Mouse (Mus musculus): ENCODE measurements around the gene Clec4e. TPM values are rescaled to one million over a fixed set of nuclear protein-coding genes. Genes with fewer than 3 reads are reported as not detected.

The Clec4e gene
- polyA plus RNA-seq, 1 experiment from 2014 or later: not detected

DNA sequence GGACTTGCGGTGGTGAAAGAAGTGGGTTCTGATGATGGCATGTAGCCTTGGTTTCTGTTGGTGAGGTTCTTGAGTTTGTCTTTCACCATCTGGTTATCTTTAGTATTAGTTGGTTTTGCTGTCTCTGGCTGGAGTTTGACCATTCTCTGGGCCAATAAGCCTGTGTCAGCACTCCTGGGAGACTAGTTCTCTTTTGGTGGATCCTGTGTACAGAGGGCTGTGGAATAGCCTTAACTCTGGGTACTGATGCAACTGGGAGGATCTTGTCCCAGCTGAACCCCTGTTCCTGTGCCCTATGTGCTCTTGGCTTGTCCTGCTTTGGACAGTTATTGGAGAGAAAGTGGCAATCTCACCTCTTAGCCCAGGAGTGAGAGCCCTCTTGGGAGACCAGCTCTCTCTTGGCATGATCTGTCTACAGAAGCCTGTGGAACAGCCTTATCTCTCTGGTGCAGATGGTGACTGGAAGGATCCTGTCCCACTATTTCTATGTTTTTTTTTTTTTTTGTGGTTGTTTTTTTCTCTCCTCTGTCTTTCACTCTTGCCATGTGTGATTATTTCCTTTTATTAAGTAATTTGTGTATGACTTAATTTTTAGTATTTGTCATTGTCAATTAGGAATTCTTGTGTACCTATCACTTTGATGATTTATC lies 3.2 kb upstream of the Clec4e start:
- H3K36me3 ChIP-seq (ENCODE audit: control insufficient read depth, insufficient read depth, low read length): no peaks in the 10 kb centered on the region
- ATAC-seq (ENCODE audit: low FRiP score, low TSS enrichment) (no peak), DNase-seq (ENCODE audit: low spot score) (no peak)
- H3K9me3 ChIP-seq (ENCODE audit: control insufficient read depth, low read length): no peaks in the 10 kb centered on the region
- no peak overlapping the region for H3K4me3 ChIP-seq (ENCODE audit: low read depth, low read length)
- 87% methylated on average over 1 of the region's 1 CpGs for whole genome bisulfite sequencing
- no peak overlapping the region for H3K4me2 ChIP-seq (replicated peaks; ENCODE audit: low read depth)
- no peaks in the 10 kb centered on the region for H3K27me3 ChIP-seq (ENCODE audit: control insufficient read depth, insufficient read depth, low read length)
- no peak overlapping the region for H3K9ac ChIP-seq (ENCODE audit: low read length)
- no peaks in the 10 kb centered on the region for H3K4me1 ChIP-seq (replicated peaks; ENCODE audit: control insufficient read depth, insufficient read depth)
- no peak overlapping the region for H3K27ac ChIP-seq (replicated peaks)
- TF ChIP-seq EP300 (optimal IDR thresholded peaks at IDR 0.05) (no peak), CTCF (IDR thresholded peaks at IDR 0.05; ENCODE audit: low read depth) (no peak)

DNA sequence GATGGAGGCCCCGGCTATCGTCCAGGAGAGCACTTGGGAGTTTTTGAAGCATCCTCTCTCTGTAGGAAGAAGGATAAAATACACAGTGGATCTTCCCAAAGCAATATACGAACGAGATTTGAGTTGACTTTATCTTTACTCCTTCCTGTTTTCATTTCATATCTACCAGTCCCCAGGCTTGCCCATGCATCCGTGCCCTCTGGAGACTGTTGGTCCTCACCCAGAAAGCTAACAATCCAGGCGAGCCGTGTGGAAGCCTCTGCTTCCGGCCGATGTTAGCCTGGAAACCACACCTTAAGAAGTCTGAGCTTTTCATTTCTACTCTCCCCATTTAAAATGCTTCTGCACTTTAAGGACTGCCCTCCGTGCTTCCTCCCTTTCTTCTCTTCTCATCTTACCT lies 739 bp downstream of the Clec4e start:
- no peak overlapping the region for H3K9ac ChIP-seq (ENCODE audit: low read length)
- no peak overlapping the region for H3K27ac ChIP-seq (replicated peaks)
- no peaks in the 10 kb centered on the region for H3K36me3 ChIP-seq (ENCODE audit: control insufficient read depth, insufficient read depth, low read length)
- ATAC-seq (ENCODE audit: low FRiP score, low TSS enrichment): no peak
- no peak for TF ChIP-seq EP300 (optimal IDR thresholded peaks at IDR 0.05)
- TF ChIP-seq CTCF (IDR thresholded peaks at IDR 0.05; ENCODE audit: low read depth): no peak
- no peaks in the 10 kb centered on the region for H3K9me3 ChIP-seq (ENCODE audit: control insufficient read depth, low read length)
- no peaks in the 10 kb centered on the region for H3K4me1 ChIP-seq (replicated peaks; ENCODE audit: control insufficient read depth, insufficient read depth)
- no peaks in the 10 kb centered on the region for H3K27me3 ChIP-seq (ENCODE audit: control insufficient read depth, insufficient read depth, low read length)
- DNase-seq (ENCODE audit: low spot score): no peak
- 64% methylated on average over 10 of the region's 10 CpGs for WGBS
- H3K4me3 ChIP-seq (ENCODE audit: low read depth, low read length): no peak overlapping the region
- no peak overlapping the region for H3K4me2 ChIP-seq (replicated peaks; ENCODE audit: low read depth)

DNA sequence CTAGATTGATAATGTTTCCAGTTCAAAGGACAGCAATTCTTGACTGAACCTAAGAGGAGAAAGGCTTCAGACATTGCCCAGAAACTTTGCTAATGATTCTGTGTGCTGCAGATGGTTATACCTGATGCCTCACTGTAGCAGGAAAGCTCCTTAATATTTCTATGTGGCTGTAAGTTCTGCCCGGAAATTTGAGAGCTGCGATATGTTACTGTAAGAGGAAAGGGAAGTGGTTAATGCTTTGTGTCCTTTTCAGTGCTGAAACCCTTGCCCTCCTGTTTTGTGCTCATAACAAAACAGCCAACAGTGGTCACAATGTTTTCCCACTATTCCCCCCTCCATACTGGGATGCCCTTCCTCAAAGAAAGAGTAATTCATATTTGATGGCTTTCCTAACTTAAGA lies 3.4 kb downstream of the Clec4e start:
- Histone ChIP-seq H3K4me2 (replicated peaks; ENCODE audit: low read depth) (no peak overlapping the region), H3K9ac (ENCODE audit: low read length) (no peak overlapping the region), H3K4me3 (ENCODE audit: low read depth, low read length) (no peak overlapping the region), H3K27ac (replicated peaks) (no peak overlapping the region), H3K4me1 (replicated peaks; ENCODE audit: control insufficient read depth, insufficient read depth) (no peaks in the 10 kb centered on the region), H3K36me3 (ENCODE audit: control insufficient read depth, insufficient read depth, low read length) (no peaks in the 10 kb centered on the region), H3K27me3 (ENCODE audit: control insufficient read depth, insufficient read depth, low read length) (no peaks in the 10 kb centered on the region), H3K9me3 (ENCODE audit: control insufficient read depth, low read length) (no peaks in the 10 kb centered on the region)
- no peak for TF ChIP-seq CTCF (IDR thresholded peaks at IDR 0.05; ENCODE audit: low read depth)
- TF ChIP-seq EP300 (optimal IDR thresholded peaks at IDR 0.05): no peak
- ATAC-seq (ENCODE audit: low FRiP score, low TSS enrichment): no peak
- WGBS: 78% methylated on average over 2 of the region's 2 CpGs
- no peak for DNase-seq (ENCODE audit: low spot score)

DNA sequence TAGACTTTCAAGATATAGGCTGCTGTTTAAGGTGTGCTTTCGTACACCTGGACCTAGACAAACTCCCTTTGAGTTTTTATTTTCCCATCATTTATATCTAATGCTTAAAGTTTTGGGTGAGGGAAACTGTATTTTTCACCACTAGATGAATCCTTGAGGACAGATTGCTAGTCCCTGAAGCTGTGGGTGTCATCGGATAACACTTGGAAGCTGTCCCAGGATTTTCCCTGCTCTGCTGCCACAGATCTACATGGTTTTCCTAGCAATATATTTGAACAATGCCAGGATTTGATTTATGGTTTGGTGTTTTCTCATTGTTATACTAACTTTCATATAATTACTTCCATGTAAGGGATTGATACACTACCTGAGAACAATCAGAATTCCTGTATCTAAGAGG lies 10.2 kb downstream of the Clec4e start:
- Histone ChIP-seq H3K4me2 (replicated peaks; ENCODE audit: low read depth) (no peak overlapping the region), H3K4me1 (replicated peaks; ENCODE audit: control insufficient read depth, insufficient read depth) (no peaks in the 10 kb centered on the region), H3K9me3 (ENCODE audit: control insufficient read depth, low read length) (no peaks in the 10 kb centered on the region), H3K4me3 (ENCODE audit: low read depth, low read length) (no peak overlapping the region), H3K27ac (replicated peaks) (no peak overlapping the region), H3K27me3 (ENCODE audit: control insufficient read depth, insufficient read depth, low read length) (no peaks in the 10 kb centered on the region), H3K9ac (ENCODE audit: low read length) (no peak overlapping the region), H3K36me3 (ENCODE audit: control insufficient read depth, insufficient read depth, low read length) (no peaks in the 10 kb centered on the region)
- 88% methylated on average over 2 of the region's 2 CpGs for WGBS
- ATAC-seq (ENCODE audit: low FRiP score, low TSS enrichment) (no peak), DNase-seq (ENCODE audit: low spot score) (no peak)
- no peak for TF ChIP-seq EP300 (optimal IDR thresholded peaks at IDR 0.05)
- no peak for TF ChIP-seq CTCF (IDR thresholded peaks at IDR 0.05; ENCODE audit: low read depth)

DNA sequence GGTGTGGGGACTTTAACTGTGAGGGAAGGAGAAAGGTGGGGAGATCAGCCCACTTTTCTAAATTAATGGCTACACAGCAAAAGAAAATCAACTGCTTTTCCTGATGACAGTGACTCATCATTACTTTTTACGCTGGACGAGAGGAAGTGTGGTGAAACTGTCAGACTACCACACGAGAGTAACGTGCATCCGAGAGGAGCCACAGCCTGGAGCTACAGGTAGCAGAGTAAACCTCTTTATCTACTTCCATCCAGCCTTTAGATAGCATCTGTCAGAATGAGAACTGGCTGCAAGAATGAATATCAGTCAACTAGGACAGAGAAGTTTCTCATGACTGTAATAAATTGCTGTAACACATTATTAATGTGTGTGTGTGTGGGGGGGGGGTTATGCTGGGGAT lies 22.7 kb downstream of the Clec4e start:
- 72% methylated on average over 5 of the region's 5 CpGs for WGBS
- Histone ChIP-seq H3K27me3 (ENCODE audit: control insufficient read depth, insufficient read depth, low read length) (no peaks in the 10 kb centered on the region), H3K9me3 (ENCODE audit: control insufficient read depth, low read length) (no peaks in the 10 kb centered on the region), H3K27ac (replicated peaks) (no peak overlapping the region), H3K9ac (ENCODE audit: low read length) (no peak overlapping the region), H3K4me2 (replicated peaks; ENCODE audit: low read depth) (no peak overlapping the region), H3K4me1 (replicated peaks; ENCODE audit: control insufficient read depth, insufficient read depth) (no peaks in the 10 kb centered on the region), H3K36me3 (ENCODE audit: control insufficient read depth, insufficient read depth, low read length) (no peaks in the 10 kb centered on the region), H3K4me3 (ENCODE audit: low read depth, low read length) (no peak overlapping the region)
- DNase-seq (ENCODE audit: low spot score): no peak
- TF ChIP-seq CTCF (IDR thresholded peaks at IDR 0.05; ENCODE audit: low read depth): no peak
- TF ChIP-seq EP300 (optimal IDR thresholded peaks at IDR 0.05): no peak
- ATAC-seq (ENCODE audit: low FRiP score, low TSS enrichment): no peak

DNA sequence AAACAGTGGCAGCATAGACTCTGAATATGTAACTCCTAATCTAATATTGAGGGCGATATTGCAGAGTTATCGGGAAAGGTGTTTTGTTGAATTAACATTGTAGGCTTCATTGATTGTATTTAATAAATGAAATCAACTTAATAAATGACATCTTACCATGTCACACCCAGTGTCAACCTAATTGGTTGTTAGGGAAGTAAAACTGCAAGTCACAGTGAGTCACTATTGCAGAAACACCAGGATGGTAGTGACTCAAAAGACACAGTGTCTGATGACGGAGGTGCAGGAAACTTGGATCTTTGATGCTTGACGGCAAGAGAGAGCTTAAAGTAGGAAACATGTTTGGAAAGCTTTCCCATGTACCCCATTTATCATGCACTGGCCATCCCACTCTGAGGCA lies 23.9 kb downstream of the Clec4e start:
- 85% methylated on average over 4 of the region's 4 CpGs for WGBS
- ATAC-seq (ENCODE audit: low FRiP score, low TSS enrichment) (no peak), DNase-seq (ENCODE audit: low spot score) (no peak)
- Histone ChIP-seq H3K9ac (ENCODE audit: low read length) (no peak overlapping the region), H3K27me3 (ENCODE audit: control insufficient read depth, insufficient read depth, low read length) (no peaks in the 10 kb centered on the region), H3K4me1 (replicated peaks; ENCODE audit: control insufficient read depth, insufficient read depth) (no peaks in the 10 kb centered on the region), H3K9me3 (ENCODE audit: control insufficient read depth, low read length) (no peaks in the 10 kb centered on the region), H3K4me3 (ENCODE audit: low read depth, low read length) (no peak overlapping the region), H3K4me2 (replicated peaks; ENCODE audit: low read depth) (no peak overlapping the region), H3K27ac (replicated peaks) (no peak overlapping the region), H3K36me3 (ENCODE audit: control insufficient read depth, insufficient read depth, low read length) (no peaks in the 10 kb centered on the region)
- TF ChIP-seq EP300 (optimal IDR thresholded peaks at IDR 0.05) (no peak), CTCF (IDR thresholded peaks at IDR 0.05; ENCODE audit: low read depth) (no peak)

Data from stomach, postnatal 0 days (tissue).